Mouse (Mus musculus): ENCODE data around the gene Dclk1.

The Dclk1 gene

DNA sequence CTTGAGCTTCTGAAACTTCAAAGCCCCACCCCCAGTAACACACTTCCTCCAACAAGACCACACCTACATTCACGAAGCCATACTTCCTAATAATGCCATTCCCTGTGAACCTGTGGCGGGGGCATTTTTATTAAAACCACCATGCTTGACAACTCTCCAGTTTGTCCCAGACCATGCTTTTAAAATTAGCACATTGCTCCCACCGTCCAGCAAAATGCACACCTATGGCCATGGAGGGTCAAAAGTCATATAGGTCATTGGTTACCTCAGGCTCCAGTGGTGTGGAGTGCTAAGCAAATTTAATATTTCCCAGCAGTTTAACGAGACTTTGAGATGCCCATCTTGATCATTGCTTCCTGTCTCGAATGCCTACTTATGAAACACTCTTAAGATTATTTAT is 23.9 kb downstream of the Dclk1 start:
- no peak for DNase-seq

GRCm38 (mm10) chr3:55269802-55270201 is 27.6 kb downstream of the Dclk1 start:
- no peak for DNase-seq

GRCm38 (mm10) chr3:55270345-55270744 is 28.2 kb downstream of the Dclk1 start:
- DNase-seq = no peak

- no peak for DNase-seq
Observed at GRCm38 (mm10) chr3:55270920-55271319, 28.8 kb downstream of the Dclk1 start.

GRCm38 (mm10) chr3:55272536-55272935 is 30.4 kb downstream of the Dclk1 start:
- no peak for DNase-seq

GRCm38 (mm10) chr3:55276446-55276845 is 34.3 kb downstream of the Dclk1 start:
- DNase-seq = no peak

- DNase-seq = no peak
Observed at GRCm38 (mm10) chr3:55276851-55277250, 34.7 kb downstream of the Dclk1 start.

- DNase-seq = no peak
Observed at GRCm38 (mm10) chr3:55277829-55278228, 35.7 kb downstream of the Dclk1 start.

DNA sequence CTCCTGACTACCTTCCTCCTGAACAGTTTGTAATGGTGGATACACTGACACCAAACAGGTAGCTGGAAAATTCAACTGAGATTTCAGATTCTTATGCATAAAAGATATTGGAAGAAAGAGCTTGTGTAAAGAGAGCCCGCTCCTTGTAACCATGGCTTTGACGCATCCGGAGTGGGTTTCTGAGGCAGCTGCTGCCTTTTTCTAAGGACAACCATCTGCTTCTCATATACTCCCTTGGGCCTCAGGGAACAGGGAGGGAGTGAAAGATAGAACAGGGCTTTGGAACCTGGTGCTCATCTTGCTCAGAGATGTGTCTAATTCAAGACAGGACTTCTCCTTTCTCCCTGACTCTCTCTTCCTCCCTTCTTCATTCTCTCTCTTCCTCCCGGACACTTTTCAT is 37.8 kb downstream of the Dclk1 start:
- no peak for DNase-seq

DNA sequence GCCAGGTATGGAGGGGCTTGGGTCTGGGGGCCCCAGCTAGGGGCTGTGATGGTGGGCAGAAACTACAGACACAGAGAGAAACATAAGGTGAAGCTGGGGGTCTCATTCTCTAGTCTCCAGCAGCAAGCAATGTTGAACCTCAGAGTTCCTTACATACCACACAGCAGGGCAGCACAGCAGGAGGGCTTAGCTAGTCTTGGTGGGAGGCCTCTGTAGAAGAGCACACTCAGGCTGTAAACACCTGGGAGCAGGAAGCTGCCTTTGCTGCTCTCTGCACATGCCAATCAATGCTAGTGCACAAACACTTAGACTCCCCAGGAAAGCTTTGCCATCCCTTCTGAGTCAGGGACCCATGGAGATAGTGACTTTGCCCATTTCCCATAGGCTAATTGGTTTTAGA is 38.3 kb downstream of the Dclk1 start:
- no peak for DNase-seq

DNA sequence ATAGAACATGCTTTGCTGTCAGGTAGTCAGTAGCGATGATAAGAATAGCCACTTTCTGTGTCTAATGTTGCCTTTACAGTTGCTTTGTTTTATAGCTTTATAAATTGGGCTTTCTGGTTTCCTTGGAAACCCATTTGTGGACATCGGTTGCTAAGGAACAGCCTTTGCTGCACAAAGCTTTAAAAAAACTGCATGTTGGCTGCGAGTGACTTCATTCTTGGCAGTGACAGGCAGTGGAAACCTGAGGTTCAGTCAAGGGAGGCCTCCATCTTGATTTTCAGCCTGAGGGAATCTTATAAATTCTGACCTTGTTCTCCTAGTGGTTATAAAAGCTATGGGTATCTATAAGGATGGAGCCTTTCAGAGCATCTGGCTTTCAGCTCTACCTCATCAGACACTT is 42.1 kb downstream of the Dclk1 start:
- no peak for DNase-seq

DNA sequence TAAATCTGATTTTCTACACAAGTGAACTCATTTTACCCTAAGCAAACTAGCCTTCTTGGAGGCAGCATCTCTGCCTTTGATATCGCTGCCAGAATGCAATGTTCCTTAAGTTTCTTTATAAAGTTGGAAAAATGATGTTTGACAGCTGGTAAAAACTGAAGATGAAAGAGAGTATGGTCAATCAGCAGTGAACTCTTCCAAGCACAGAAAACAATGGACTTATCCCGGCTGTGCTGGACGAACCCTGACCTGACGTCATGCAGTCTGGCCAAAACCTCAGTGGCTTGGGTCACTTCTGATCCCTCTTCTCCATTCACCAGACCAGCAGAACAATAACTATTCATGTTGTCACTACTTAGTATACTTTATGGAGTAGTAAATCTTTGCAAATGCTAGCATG is 46.6 kb downstream of the Dclk1 start:
- no peak for DNase-seq

DNA sequence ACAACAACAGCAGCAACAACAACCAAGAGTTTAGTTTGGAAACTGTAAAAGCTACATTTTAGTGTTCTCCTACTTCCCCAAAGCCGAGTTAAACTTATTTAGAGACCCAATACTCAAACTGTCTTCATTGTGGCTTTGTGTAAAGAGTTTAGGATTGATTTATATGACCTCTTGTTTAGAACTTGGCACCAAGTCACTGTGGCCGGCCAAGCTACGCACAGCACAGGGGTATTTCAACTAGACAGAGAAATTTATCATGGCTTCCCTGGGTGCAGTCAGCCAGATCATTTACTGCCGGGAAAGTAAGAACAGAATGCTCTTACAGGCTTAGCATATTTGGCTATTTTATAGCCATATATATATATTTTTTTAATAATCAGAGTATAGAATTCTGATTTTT is 49.8 kb downstream of the Dclk1 start:
- DNase-seq = no peak

DNA sequence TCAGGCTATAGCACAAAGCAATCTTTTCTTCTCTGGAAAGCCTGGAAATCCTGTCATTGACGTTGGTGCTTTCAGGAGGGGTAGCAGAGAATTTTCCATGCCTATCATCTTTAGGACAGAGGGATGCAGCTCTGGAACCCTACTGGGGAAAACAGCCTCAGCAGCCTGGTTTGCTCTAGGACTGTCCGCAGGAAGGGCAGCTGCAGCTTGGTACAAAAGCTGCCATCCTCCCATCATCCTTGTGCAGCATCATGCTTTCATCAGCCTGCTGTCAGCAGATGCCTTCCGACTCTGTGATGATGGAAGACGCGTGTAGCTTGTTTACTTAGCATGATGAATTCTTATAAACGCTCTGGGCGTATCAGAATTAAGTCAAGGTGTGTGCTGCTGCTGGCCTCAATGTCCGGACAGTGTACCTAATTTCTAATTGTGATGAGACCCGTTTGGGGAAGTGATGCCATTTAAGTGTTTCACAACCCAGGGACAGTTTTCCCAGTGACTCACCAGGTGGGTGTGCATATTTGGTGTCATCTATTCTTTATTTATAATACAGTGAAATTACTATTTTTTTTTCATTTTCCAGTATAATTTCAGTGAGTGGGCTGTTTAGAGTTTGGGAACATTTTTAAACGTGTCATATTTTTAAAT is 50.7 kb downstream of the Dclk1 start:
- DNase-seq = no peak

DNA sequence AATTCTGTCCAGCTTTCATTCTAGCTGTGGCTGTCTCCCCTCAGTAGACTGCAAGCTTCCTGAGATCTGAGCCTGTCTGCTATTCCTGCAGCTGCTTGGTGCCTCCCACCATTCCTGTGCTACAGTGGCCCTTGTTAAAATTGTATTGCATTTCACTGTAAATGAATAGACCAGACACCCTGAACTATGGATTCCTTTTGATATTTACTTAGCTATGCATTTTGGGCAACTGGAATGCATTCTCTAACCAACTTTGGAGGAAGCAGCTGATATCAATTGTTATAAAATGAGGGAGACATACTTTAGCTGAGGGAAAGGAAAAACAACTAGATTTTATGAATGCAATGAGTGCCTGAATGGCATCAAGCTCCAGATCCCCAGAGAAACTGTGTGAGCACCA is 63.5 kb downstream of the Dclk1 start:
- DNase-seq = no peak

DNA sequence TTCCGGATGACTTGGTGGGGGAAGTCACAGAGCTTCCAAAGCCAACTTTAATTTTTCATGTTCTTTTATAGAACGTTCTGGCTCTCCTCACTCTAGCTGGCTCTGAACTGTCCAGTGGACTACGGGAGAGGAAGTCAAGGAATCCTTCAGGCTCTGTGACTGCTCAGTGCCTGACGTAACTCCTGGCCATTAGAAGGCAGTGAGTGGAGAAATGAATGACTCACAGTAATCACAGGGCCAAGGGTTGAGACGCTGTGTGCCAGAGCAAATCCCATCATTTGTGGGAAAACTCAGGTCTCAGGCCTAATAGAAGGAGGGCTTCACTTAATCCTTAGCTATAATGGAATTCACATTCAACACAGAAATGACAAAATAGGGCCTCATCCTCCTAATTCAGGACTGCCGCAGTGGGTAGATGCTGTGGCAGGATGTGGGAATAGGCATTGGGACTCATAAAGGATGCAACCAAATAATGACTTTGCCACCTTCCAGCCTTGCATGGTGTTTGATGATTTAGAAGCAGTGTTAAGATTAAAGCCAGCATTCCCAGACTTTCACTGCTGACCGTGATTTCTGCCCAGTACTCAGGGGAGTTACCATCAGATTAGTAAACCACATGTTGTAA is 65.5 kb downstream of the Dclk1 start:
- no peak for DNase-seq

DNA sequence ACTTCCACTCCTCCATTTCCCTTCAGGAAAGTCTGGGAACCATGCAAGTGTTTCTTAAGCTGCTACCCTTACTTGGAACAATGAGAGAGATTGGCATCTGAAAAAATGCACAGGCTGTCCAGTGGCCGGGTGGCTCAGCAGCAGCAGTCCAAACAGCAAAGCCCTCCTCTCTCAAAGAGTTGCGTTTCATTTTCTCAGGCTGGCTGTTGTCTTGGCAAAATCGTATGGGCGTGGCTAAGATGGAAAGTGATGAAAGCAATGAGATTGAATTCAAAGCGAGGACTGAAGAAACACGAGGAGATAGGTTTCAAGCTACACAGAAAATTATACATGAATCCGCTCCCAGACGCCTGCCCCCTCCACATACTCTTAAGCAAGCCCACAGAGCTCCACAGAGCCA is 67.8 kb downstream of the Dclk1 start:
- DNase-seq = no peak

DNA sequence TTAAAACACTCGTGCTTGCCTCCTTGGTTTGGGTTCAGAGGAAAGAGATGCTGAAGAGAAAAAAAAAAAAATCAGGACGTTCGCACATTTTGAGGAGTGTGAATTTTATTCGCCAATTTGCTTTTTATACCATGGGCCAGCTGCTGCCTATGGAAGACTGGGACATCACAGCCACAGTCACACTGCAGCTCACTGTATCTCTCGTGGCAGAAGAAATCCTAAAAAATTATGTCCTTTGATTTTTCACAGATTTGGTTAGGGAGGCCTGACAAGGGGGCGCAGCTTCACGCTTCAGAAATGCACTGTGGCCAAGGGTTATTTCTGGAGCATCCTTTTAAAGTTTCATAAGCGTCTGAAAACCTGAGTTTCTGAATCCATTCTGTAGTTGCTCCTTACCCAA is 73.7 kb downstream of the Dclk1 start:
- no peak for DNase-seq

DNA sequence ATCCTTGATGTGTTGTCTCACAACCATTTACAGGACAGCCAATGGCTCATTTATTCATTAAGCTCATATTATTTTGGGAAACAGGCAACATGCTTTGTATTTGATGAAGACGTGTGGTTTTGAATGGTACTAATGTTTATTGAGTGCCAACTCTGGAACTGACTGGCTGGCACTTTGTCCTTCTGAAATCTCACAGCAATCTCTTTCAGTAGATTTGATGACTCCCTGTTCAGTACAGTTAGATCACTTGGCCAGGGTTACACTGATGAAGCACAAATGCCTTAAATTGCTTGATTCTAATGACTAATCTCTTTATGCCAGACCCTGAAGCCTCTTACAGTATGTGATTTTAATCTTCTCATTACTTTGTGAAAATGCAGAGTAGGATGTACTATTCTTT is 75.9 kb downstream of the Dclk1 start:
- no peak for DNase-seq

GRCm38 (mm10) chr3:55320572-55320971 is 78.4 kb downstream of the Dclk1 start:
- no peak for DNase-seq

GRCm38 (mm10) chr3:55324029-55324428 is 81.9 kb downstream of the Dclk1 start:
- no peak for DNase-seq

DNA sequence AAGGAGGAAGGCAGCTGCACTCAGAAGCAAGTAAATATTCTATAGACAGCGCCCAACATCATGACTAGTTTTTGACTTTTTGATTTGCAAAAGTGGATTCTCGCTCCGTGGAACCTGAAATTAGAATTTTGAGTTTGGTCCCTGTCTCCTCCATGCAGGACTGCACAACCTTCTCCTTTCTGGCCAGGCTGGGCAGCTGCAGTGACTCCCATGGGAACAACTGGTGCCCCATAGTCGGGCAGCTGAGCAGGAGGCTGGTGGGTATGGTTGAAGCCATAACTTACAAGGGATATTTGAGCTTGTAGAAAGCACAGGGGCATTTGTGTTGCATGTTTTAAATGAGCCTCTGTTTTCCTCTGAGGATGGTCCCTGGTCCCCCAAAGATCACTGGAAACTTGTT is 88.3 kb downstream of the Dclk1 start:
- DNase-seq = no peak

- no peak for DNase-seq
Observed at GRCm38 (mm10) chr3:55331694-55332093, 89.5 kb downstream of the Dclk1 start.

- no peak for DNase-seq
Observed at GRCm38 (mm10) chr3:55333511-55333910, 91.3 kb downstream of the Dclk1 start.

DNA sequence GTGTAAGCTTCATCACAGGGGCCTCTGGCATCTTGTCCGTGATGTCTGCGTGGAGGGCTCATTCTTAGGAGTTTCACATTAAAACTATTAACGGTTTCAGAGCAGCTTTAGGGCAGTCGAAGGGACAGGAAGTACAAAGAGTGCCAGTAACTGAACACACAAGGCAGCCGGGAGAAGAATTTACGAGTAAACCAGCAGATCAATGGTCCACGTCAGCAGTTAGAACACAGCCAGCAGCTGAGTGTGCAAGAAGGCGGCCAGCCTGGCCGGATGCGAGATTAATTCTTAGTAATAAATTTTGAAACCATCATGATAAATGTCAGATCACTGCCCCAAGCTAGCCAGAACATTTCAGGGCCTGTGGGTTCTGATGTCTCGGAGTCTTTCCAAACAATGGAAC is 94.7 kb downstream of the Dclk1 start:
- peak; percentile 55 for DNase-seq

Data from kidney, adult 9 months (tissue).